Mouse (Mus musculus): ENCODE measurements around the gene AI481877. TPM values are rescaled to one million over a fixed set of nuclear protein-coding genes. Genes with fewer than 3 reads are reported as not detected.
A peak's percentile ranks its signal among the peaks of the same experiment; 100 is the strongest.

Gene AI481877
- total RNA-seq, 4 experiments from 2014 or later = not detected

DNA sequence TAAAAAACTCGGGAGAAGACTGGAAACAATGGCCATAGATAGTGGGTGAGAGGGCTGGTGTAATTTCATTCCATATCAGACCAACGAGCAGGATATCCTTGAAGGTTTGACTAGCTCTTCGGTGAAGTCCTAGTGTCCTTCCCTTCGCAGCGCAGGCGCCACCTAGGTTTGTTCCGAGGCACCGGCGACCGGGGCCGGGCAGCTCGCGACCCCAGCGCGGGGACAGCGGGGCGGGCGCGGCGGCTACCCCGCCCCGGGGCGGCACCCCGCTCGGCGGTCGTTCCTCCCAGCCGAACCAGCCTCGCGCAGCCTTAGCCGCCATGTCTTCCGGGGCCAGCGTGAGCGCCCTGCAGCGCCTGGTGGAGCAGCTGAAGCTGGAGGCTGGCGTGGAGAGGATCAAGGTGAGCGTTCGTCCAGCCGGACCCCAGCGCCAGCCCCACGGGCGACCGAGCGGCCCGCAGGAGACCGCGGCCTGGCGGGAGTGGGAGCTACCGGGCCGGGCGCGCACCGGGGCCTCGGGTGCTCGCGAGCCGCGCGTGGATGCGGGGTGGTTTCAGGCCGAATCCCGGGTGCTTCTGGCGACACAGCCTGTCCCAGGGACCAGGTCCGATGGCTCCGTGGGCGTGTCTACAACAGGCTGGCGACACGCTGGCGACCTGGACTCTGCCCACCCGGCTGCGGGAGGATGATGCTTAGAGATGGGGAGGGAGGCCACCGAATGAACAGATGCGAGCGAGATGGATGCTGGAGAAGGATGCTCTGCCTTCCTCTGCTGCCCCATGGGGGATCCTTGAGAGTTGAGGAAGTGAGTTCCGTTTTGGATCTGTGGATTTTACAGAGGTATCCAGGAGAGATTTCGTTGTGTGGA lies 103.6 kb downstream of the AI481877 start, which contains the start of gene Gng10:
Gene Gng10, plus strand, starts transcription at position 171 of the 868 bp plus-strand sequence.
- DNase-seq (ENCODE audit: low spot score in 2 of 2) = peak; percentile 8 to 15

DNA sequence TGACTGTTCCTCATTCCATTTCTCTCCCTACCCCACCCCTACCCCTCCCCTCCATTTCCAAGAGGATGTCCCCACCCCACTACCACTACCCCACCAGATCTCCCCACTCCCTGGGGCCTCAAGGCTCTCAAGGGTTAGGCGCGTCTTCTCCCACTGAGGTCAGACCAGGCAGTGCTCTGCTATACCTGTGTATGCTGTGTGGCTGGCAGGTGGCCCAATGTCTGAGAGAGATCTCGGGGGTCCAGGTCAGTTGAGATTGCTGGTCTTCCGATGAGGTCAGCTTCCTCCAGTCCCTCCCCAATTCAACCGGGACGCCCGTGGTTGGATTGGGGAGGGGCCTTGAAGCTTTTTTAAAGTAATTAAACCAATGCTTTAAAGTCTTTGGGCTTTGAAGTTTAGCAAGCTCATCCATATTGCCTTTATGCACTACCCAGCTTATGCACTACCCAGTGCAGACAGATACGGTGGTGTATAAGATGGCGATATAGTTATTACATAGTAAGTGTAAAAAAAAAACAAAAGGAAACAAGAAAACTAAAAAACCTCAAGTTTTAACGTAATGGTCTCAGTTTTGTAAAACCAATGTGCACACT lies 104.4 kb downstream of the AI481877 start:
- DNase-seq (ENCODE audit: low spot score in 2 of 2) = no peak

DNA sequence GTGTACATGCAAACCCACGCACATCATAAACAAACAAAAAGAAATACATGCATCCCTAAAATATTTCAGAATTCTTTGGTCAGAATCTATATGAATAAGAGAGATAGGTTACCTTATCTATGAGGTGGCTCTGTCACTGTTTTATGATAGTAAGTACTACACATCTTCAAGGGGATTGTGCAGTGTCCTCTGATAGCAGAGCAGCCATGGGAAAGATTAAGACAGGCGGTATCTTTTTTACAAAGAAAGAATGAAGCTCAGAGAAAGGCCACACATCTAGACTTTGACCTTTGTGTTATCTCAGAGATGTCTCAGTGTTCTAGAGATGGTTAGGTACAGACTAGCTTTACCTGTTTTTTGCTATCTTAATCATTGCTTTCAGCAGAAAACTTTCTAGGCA lies 121.9 kb downstream of the AI481877 start:
- no peak for DNase-seq (ENCODE audit: low spot score in 2 of 2)

DNA sequence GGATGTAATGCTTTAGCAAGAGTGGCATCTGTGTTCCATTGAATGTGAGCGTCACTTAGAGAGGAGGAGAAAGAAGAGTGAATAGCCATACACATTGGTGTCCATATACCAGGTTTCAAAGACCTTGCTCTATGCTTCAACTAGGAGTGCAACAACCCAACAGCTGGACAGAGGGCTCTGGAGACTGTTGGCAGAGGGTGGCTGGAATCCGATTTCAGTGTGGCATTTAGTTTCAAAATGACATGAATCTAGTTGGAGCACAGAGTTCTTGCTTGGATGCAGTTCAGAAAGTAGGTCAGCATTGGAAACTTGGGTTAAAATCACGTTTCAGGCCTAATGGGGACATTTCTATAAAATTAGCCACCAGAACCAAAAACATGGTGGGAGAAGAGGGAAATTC lies 123.6 kb downstream of the AI481877 start:
- peak; percentile 23 to 36 for DNase-seq (ENCODE audit: low spot score in 2 of 2)

DNA sequence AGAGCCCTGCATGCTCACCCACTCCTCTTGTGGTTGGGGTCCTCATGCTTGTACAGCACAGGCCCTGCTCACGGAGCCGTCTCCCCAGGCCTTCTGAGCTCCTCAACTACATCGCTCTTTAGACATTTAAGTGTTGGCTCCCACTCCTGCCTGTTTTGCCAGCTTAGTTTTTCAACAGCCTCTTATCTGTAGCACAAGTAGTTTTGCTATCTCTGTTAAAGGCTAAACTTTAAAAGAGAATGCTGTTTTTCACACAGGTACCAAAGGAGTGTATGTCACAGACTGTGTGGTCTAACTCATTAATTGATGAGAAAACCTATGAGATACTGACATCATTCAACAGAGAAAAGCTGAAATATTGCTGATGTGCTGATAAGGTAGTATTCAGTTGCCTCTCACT lies 127.3 kb downstream of the AI481877 start:
- no peak for DNase-seq (ENCODE audit: low spot score in 2 of 2)

DNA sequence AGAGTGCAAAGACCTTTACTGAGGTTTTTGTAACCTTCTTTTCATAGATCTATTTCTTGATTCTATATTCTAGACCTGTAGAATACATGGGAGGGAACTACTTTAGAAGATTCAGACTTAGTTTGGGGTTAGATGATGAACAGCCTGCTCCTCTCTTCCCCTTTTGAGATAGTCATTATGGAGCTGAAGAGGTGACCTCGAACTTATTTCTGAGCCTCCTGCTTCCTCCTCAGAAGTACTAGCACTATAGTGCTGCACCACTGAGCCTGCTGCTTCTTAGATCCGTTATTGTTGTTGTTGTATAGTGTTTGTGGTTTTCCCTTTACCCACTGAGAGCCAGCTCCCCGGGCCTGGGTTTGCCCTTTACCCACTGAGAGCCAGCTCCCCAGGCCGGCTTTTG lies 129.1 kb downstream of the AI481877 start:
- DNase-seq (ENCODE audit: low spot score in 2 of 2) = no peak

DNA sequence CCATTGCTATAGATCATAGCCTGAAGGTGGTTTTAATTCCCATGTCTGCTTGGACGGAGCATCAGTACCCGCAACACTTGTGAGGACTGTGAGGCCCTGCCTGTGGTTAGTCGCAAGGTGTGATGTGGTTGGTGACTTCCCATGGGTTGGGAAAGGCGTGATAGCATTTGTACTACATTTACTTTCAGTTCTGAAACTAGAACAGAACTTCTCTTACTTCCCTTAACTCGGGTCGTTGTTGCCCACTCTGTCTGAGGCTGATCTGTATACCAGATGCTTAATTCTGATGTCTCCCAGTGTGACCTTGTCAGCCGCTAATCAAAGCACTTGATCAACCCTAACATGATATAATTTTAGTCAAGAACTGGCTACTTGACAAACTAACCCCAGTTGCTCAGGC lies 129.6 kb downstream of the AI481877 start:
- DNase-seq (ENCODE audit: low spot score in 2 of 2) = no peak

DNA sequence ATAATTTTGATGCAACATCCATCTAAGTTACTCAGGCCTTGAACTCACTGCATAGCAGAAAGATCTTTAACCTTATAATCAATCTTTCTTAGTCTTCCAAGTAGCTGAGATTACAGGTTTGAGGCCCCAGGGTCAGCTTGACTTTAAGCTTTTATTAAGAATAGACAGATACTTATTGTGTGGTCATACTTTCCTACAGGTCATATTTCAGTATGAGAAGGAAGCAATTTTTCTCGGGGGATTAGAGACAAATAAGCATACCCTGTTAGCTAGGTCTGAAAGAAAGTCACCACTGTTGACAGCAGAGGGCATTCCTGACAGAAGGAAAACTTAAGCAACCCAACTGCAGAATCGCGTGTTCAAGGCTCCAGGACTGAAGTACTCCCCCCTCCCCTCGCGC lies 130.8 kb downstream of the AI481877 start:
- DNase-seq (ENCODE audit: low spot score in 2 of 2) = no peak

DNA sequence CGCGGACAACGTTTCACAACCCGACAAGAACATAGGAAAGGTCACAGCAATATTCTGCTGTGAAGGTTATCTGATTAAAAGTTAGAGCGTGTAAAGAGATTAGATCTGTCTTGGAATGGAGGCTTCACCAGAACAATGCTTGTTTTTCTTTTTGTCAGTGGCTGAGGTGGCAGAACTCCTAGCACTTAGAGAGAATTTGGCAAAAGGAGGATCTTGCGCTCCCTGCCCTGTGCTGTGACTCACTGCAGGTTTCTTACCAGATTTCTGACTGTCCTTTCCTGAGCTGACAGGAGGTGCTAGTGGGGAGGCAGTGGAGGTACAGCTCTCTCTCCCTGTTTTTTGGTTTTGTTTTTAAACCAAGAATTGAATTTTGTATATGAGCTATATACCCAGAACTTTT lies 131.8 kb downstream of the AI481877 start:
- no peak for DNase-seq (ENCODE audit: low spot score in 2 of 2)

DNA sequence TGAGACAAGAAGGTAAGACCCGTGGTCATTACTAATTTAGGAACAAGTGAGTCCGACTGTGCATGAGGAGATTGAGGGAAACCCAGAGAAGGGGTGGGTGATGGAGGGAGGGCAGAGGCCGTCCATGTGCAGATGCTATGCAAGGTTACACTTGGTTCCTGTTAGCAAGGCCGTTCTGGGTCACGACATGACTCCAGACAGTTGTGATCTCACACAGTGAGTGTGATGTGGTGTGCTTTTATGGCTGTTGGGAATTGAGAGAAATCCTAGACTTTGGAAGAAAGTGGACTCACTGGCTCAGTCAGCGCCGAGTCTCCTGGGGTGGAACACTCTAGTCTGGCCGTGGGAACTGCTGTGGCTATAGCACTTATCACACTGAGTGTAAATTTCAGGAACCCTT lies 132.6 kb downstream of the AI481877 start:
- DNase-seq (ENCODE audit: low spot score in 2 of 2) = no peak

DNA sequence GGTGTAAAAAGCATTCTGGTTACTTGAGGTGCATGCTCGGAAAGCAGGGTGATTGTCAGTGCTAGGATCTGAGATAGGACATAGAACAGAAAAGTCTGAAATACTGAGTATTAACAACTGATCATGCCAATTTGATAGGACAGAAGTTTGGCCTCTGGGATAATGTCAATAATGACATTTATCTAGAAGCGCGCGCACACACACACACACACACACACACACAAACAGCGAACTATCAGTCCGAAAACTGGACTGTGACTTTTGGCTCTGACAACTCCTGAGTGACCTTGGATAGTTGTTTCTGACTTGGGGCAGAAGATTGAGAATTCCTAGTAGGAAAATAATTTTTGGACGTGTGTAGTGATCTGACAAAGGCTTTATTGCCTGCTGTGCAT lies 135.0 kb downstream of the AI481877 start:
- DNase-seq (ENCODE audit: low spot score in 2 of 2) = no peak

DNA sequence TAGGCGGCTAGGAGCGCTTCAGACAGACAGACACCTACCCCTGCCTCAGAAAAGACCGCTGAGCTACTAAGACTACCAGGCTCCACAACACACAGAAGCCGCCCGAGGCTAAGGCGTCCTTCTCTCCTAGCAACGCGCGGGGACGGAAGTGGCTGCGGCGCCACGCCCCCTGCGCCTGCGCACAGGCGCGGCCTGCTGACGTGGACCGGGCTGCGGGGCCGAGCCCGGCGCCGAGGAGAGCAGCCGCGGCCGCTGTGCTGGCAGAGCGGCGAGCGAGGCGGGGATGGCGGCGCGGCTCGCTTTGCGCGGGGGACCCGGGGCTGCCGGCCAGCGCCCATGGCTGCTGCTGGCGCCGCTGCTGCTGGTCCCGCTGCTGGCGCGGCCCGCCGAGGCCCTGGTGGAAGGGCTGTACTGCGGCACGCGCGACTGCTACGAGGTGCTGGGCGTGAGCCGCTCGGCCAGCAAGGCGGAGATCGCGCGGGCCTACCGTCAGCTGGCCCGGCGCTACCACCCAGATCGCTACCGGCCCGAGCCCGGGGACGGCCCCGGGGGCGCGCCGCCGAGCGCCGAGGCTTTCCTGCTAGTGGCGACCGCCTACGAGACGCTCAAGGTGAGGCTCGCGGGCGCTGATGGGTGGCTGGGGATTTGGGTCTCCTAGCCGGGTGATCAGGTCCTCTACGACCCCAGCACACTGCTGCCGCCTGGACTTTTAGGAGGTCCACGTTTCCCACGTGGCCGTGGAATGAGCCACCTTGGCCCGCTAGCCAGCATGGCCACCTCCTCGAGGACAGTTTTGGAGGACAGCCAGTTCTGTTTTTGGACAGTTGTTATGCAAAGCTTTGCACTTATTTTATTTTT lies 135.6 kb downstream of the AI481877 start, which contains the start of gene Gm20503:
Gene Gm20503, plus strand, starts transcription at position 263 of the 858 bp plus-strand sequence.
- DNase-seq (ENCODE audit: low spot score in 2 of 2) = peak; percentile 82 to 89

DNA sequence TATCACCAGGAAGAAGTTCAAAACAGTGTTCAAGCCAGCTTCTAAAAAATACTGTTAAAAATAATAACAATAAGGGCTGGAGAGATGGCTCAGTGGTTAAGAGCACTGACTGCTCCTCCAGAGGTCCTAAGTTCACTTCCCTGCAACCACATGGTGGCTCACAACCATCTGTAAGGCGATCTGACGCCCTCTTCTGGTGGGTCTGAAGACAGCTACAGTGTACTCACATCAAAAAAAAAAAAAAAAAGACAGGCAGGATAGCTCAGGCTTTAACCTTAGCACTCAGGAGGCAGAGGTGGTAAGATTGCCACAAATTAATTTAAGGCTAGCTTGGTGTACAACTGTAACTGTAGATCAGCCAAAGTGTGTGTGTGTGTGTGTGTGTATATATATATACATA lies 138.2 kb downstream of the AI481877 start:
- no peak for DNase-seq (ENCODE audit: low spot score in 2 of 2)

DNA sequence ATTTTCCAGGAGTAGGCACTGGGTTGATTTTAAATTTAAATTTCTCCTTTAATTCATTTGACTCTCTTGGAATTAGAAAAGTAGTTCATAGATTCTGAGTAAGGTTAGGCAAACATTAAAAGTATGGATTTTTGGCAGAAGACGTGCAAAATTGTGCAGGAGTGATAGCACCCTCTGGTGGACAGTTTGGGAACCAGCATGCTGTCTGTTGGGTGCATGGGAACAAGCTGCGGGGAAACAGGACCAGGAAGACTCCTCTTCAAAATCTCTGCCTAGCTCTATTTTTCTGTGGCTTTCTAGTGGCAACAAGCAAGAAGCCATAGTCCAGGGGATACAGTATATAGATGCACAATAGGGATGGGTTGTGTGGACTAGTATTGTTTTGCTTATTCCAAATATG lies 139.1 kb downstream of the AI481877 start:
- peak; percentile 37 to 43 for DNase-seq (ENCODE audit: low spot score in 2 of 2)

DNA sequence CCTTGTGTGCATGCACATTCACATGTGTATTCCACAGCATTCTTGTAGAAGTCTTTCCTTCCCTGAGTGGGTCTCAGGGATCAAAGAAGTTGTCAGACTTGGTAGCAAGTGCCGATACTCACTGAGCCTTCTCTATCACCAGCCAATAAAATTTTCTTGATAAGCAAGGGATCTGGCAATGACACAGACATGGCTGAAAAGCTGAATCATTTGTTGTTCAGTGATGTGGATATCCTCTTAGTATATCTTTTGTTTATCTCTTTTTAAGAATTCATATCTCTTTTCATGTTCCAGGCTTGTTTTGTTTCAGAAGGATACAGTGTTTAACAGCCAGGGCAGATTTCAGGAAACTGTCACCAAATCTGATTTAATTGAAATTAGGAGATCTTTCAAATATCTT lies 140.1 kb downstream of the AI481877 start:
- DNase-seq (ENCODE audit: low spot score in 2 of 2) = no peak

DNA sequence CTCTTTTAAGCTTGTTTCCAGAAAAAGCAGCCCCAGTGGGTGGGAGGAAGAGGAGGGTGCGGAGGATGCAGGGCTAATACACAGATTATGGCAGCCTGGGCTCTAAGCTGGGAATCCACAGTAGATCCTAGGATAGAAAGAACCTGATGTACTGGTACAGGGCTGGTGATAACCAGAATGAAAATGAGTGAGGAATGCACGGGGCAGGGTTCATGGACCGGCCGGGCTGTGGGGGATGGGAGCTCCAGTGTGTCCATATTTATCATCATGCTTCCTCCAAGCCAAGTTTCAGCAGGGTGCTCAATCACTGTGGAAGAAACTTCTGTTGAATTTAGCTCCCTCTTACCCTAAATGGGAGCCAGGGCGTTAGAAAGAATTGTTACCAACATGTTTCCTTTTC lies 141.7 kb downstream of the AI481877 start:
- no peak for DNase-seq (ENCODE audit: low spot score in 2 of 2)

DNA sequence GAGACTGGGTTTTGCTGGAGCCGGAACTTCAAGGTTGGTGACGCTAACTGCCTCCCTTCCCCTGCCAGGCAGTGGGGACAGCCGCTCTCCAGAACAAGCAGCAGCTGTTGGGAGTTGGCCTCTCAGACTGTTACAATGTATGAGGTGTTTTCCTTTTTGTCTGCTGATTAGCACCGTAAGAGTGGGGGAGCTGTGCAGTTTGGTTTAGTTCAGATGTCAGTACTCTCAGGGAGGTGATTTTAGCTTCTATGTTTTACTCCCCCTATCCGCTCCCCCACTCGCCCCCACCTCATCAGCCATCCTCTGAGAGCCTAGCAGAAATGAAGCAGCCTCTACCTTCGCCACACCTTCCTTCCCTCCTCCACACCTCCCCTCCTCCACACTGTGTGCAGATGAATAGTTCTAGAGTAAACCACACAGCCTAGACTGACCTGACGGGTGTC lies 143.5 kb downstream of the AI481877 start:
- DNase-seq (ENCODE audit: low spot score in 2 of 2) = no peak

DNA sequence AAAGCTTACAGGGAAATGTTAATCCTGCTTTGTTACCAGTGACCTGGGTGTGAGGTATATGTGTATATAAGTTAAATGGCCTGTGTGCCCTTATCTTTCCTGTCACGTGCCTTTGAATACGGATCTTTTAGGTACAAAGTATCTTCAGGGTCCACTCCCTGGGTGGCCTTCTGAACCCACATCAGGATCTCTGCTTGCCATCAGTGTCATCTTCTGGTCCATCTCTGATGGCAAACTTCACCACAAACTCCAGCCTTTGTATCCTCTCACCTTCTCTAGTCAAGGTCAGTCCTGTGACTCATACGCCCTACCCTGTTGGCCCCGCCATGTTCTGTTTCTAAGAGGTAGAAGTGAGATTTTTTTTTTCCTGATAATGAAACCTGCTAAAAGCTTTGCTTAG lies 144.0 kb downstream of the AI481877 start, which contains the start of gene Dnajc25:
Gene Dnajc25, plus strand, starts transcription at position 301 of the 400 bp plus-strand sequence.
- no peak for DNase-seq (ENCODE audit: low spot score in 2 of 2)

Measured in gastrocnemius, adult 8-10 months (tissue).